Mouse (Mus musculus): ENCODE results near the gene Pde2a. TPM values are rescaled to one million over a fixed set of nuclear protein-coding genes. Genes with fewer than 3 reads are reported as not detected.

Pde2a gene
- polyA plus RNA-seq, 2 experiments, result 3.0 to 6.6 TPM

DNA sequence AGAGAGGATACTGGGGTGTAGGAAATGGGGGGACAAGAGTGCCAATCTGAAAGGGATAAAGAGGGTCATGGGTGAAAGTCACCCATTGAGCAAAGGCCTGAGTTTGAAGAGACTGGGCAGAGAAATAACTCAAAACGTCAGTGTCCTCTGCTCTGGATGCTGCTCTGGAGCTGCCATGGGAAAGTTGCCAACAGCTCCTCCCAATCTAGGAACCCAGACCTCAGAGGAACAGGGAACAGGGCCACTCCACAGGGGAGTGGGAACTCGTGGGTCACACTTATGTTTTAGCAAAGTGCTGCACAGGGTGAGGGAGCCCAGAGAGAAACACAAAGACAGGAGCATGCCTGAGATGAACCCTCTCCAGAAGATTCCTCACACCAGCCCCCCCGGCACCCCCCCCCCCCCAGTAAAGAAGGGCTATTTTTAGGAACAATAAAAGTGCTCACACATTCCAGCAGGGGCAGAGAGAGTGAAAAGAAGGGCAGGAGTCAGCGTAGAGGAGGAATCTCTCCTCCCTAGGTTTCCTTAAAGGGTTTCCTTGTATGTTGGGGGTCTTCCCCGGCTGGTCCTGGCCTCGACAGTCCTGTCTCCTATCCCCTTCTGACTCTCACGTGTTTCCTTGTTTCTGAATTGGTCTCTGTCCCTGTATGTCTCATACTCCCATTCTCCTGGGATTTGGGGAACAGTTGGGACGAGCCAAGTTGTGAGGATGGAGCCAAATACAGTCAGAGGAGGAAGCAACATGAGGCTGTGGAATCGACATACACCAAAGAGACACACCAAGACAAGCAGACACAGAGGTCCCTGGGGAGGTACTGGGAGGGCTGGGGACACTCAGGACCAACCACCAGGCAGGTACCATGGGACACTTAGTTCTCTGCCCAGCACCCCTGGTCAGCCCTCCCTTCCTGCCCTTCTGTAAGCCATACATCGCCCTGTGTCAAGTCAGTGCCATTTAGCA lies 51.4 kb downstream of the Pde2a start:
- ATAC-seq (ENCODE audit: insufficient read depth) (no peak), DNase-seq (ENCODE audit: low read depth in 3 of 3, low spot score in 3 of 3) (no peak)
- 36% methylated on average over 10 of the region's 10 CpGs for WGBS (ENCODE audit: insufficient replicate concordance)
- no peak overlapping the region for H3K27ac ChIP-seq
- TF ChIP-seq CTCF (IDR thresholded peaks at IDR 0.05; ENCODE audit: low read depth), result no peak
- no peak for TF ChIP-seq EP300 (IDR thresholded peaks at IDR 0.05; ENCODE audit: low read depth)
- H3K9ac ChIP-seq (replicated peaks), result no peak overlapping the region
- H3K4me1 ChIP-seq (replicated peaks; ENCODE audit: control insufficient read depth in 2 of 2, insufficient read depth in 2 of 2, low read length in 1 of 2), result no peaks in the 10 kb centered on the region
- H3K36me3 ChIP-seq (replicated peaks; ENCODE audit: control insufficient read depth, insufficient read depth, low read depth), result no peaks in the 10 kb centered on the region
- no peaks in the 10 kb centered on the region for H3K9me3 ChIP-seq (ENCODE audit: control insufficient read depth, low read length)
- no peak overlapping the region for H3K4me3 ChIP-seq (ENCODE audit: insufficient read depth in 1 of 2, low read depth in 2 of 2, low read length in 2 of 2)
- H3K4me2 ChIP-seq (ENCODE audit: low read depth), result no peak overlapping the region
- H3K27me3 ChIP-seq (ENCODE audit: control insufficient read depth, insufficient read depth, low read length), result no peaks in the 10 kb centered on the region

DNA sequence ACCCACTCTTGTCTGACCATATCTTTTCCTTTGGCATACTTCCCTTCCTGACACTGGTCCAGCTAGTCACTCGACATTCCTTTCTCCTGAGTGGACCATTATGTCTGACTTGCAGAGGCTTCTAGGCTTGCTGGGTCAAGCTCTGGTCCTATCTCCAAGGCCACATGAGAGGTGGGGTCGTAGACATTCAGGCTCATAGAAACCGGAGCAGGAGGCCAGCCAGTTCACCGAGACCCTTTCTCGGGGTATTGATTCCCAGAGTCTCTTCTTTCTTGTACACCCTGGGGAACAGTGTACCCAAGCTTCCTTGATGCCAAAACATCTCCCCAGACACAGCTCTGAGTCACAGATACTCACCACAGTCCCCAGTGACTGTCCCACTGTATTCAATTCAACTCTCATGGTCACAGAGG lies 52.9 kb downstream of the Pde2a start:
- Histone ChIP-seq H3K27ac (no peak overlapping the region), H3K9me3 (ENCODE audit: control insufficient read depth, low read length) (no peaks in the 10 kb centered on the region), H3K9ac (replicated peaks) (no peak overlapping the region), H3K4me1 (replicated peaks; ENCODE audit: control insufficient read depth in 2 of 2, insufficient read depth in 2 of 2, low read length in 1 of 2) (no peaks in the 10 kb centered on the region), H3K27me3 (ENCODE audit: control insufficient read depth, insufficient read depth, low read length) (no peaks in the 10 kb centered on the region), H3K4me2 (ENCODE audit: low read depth) (no peak overlapping the region), H3K4me3 (ENCODE audit: insufficient read depth in 1 of 2, low read depth in 2 of 2, low read length in 2 of 2) (no peak overlapping the region), H3K36me3 (replicated peaks; ENCODE audit: control insufficient read depth, insufficient read depth, low read depth) (no peaks in the 10 kb centered on the region)
- DNase-seq (ENCODE audit: low read depth in 3 of 3, low spot score in 3 of 3) (no peak), ATAC-seq (ENCODE audit: insufficient read depth) (no peak)
- TF ChIP-seq CTCF (IDR thresholded peaks at IDR 0.05; ENCODE audit: low read depth) (no peak), EP300 (IDR thresholded peaks at IDR 0.05; ENCODE audit: low read depth) (no peak)
- 64% methylated on average over 5 of the region's 5 CpGs for WGBS (ENCODE audit: insufficient replicate concordance)

DNA sequence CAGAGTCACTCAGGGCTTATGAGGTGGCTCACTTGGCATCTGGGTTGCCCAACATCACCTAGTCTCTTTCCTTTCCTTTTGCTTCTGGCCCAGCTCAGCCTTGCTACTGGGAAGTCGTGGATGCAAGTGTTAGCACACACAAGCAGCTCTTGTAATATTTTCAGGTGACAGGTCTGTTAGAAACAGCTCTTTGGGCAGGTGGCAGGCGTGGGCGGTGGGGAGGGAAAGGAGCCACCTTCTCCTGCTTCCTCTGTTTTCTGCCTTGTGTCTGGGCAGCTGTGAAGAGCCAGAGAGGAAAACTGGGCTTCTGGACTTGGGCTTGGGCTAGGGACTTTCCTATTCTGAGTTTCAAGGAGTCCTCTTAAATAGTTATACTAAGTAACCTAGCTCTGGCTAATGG lies 54.5 kb downstream of the Pde2a start:
- H3K9me3 ChIP-seq (ENCODE audit: control insufficient read depth, low read length), result no peaks in the 10 kb centered on the region
- H3K36me3 ChIP-seq (replicated peaks; ENCODE audit: control insufficient read depth, insufficient read depth, low read depth), result no peaks in the 10 kb centered on the region
- H3K9ac ChIP-seq (replicated peaks), result no peak overlapping the region
- H3K27me3 ChIP-seq (ENCODE audit: control insufficient read depth, insufficient read depth, low read length), result no peaks in the 10 kb centered on the region
- TF ChIP-seq CTCF (IDR thresholded peaks at IDR 0.05; ENCODE audit: low read depth), result no peak
- no peaks in the 10 kb centered on the region for H3K4me1 ChIP-seq (replicated peaks; ENCODE audit: control insufficient read depth in 2 of 2, insufficient read depth in 2 of 2, low read length in 1 of 2)
- no peak overlapping the region for H3K27ac ChIP-seq
- H3K4me2 ChIP-seq (ENCODE audit: low read depth), result no peak overlapping the region
- DNase-seq (ENCODE audit: low read depth in 3 of 3, low spot score in 3 of 3) (no peak), ATAC-seq (ENCODE audit: insufficient read depth) (no peak)
- no peak overlapping the region for H3K4me3 ChIP-seq (ENCODE audit: insufficient read depth in 1 of 2, low read depth in 2 of 2, low read length in 2 of 2)
- WGBS (ENCODE audit: insufficient replicate concordance), result 48% methylated on average over 3 of the region's 3 CpGs

DNA sequence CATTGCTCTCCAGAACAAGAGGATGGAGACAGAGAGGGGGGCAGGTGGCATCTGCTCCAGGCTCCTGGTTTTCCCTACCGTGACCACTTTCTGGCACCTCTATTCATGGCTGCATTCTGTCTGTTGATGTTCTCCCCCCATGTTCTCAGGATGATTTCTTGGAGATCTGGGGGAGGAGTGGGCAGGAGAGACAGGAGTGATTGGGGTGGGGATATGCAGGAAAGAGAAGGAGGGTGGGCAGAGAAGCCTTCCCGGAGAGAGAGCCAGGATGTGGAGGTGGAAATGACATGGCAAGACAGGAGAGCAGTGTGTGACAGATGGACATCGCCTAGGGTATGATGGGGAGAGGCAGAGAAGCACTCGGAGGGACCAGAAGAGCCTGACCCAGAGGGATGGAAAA lies 55.0 kb downstream of the Pde2a start:
- H3K9ac ChIP-seq (replicated peaks), result no peak overlapping the region
- ATAC-seq (ENCODE audit: insufficient read depth), result no peak
- no peak overlapping the region for H3K27ac ChIP-seq
- H3K9me3 ChIP-seq (ENCODE audit: control insufficient read depth, low read length), result no peaks in the 10 kb centered on the region
- TF ChIP-seq CTCF (IDR thresholded peaks at IDR 0.05; ENCODE audit: low read depth) (no peak), EP300 (IDR thresholded peaks at IDR 0.05; ENCODE audit: low read depth) (no peak)
- DNase-seq (ENCODE audit: low read depth in 3 of 3, low spot score in 3 of 3), result no peak
- H3K4me1 ChIP-seq (replicated peaks; ENCODE audit: control insufficient read depth in 2 of 2, insufficient read depth in 2 of 2, low read length in 1 of 2), result no peaks in the 10 kb centered on the region
- H3K4me2 ChIP-seq (ENCODE audit: low read depth), result no peak overlapping the region
- H3K4me3 ChIP-seq (ENCODE audit: insufficient read depth in 1 of 2, low read depth in 2 of 2, low read length in 2 of 2), result no peak overlapping the region
- no peaks in the 10 kb centered on the region for H3K36me3 ChIP-seq (replicated peaks; ENCODE audit: control insufficient read depth, insufficient read depth, low read depth)
- 52% methylated on average over 4 of the region's 4 CpGs for WGBS (ENCODE audit: insufficient replicate concordance)
- H3K27me3 ChIP-seq (ENCODE audit: control insufficient read depth, insufficient read depth, low read length), result no peaks in the 10 kb centered on the region

DNA sequence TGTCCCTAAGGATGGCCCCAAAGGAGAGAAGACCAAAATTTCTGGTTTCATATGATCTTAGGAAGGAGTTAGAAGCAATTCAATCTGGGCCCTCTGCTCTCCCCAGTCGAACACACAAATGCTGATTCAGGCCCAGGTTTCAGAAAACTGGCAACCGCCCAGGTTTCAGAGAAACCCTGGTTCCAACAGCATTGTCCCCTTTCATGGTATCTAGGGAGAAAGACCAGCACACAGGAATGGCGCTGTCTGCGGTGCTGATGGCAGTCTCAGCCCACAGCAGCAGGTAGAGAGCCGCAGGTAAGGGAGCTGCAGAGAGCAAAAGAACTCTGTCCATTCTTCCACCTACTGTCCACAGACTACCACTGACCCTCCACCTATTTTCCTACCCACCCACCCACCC lies 55.7 kb downstream of the Pde2a start:
- Histone ChIP-seq H3K9me3 (ENCODE audit: control insufficient read depth, low read length) (no peaks in the 10 kb centered on the region), H3K27me3 (ENCODE audit: control insufficient read depth, insufficient read depth, low read length) (no peaks in the 10 kb centered on the region), H3K36me3 (replicated peaks; ENCODE audit: control insufficient read depth, insufficient read depth, low read depth) (no peaks in the 10 kb centered on the region), H3K9ac (replicated peaks) (no peak overlapping the region), H3K4me1 (replicated peaks; ENCODE audit: control insufficient read depth in 2 of 2, insufficient read depth in 2 of 2, low read length in 1 of 2) (no peaks in the 10 kb centered on the region), H3K4me3 (ENCODE audit: insufficient read depth in 1 of 2, low read depth in 2 of 2, low read length in 2 of 2) (no peak overlapping the region), H3K4me2 (ENCODE audit: low read depth) (no peak overlapping the region), H3K27ac (no peak overlapping the region)
- DNase-seq (ENCODE audit: low read depth in 3 of 3, low spot score in 3 of 3) (no peak), ATAC-seq (ENCODE audit: insufficient read depth) (no peak)
- TF ChIP-seq EP300 (IDR thresholded peaks at IDR 0.05; ENCODE audit: low read depth), result no peak
- TF ChIP-seq CTCF (IDR thresholded peaks at IDR 0.05; ENCODE audit: low read depth), result no peak
- WGBS (ENCODE audit: insufficient replicate concordance), result 53% methylated on average over 5 of the region's 5 CpGs
